Mouse (Mus musculus): ENCODE data around the gene Tars2. TPM values are rescaled to one million over a fixed set of nuclear protein-coding genes. Genes with fewer than 3 reads are reported as not detected.
A peak's percentile ranks its signal among the peaks of the same experiment; 100 is the strongest.
"Not testable (repeated sequence)": the region's sequence is repeated elsewhere in the genome, so short reads cannot be mapped to it uniquely, and the experiment has no call there.

Tars2 gene
- total RNA-seq, 2 experiments from 2014 or later = 49.3 to 54.1 TPM

GRCm38 (mm10) chr3:95696360-95696759 is 63.6 kb downstream of the Tars2 start:
- peak; percentile 64 to 73 for DNase-seq

DNA sequence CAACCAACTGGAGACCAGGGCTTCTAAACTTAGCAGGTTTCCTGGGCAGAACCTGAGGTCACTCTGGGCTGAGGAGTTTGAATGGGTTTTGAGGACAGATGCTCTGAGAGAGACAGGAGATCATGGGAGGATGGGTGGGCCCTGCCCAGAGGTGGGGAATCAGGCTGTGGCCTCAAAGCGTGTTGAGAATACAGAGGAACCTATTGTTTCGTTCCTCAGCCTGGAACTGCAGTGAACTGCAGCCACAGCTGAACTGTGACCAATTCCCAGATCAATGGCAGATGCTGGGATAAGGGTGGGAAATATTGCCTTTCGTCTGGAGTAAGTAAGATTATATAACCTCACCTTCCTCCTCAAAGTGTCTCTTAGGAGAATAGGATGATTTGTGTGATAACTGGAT is 64.2 kb downstream of the Tars2 start:
- no peak for DNase-seq

DNA sequence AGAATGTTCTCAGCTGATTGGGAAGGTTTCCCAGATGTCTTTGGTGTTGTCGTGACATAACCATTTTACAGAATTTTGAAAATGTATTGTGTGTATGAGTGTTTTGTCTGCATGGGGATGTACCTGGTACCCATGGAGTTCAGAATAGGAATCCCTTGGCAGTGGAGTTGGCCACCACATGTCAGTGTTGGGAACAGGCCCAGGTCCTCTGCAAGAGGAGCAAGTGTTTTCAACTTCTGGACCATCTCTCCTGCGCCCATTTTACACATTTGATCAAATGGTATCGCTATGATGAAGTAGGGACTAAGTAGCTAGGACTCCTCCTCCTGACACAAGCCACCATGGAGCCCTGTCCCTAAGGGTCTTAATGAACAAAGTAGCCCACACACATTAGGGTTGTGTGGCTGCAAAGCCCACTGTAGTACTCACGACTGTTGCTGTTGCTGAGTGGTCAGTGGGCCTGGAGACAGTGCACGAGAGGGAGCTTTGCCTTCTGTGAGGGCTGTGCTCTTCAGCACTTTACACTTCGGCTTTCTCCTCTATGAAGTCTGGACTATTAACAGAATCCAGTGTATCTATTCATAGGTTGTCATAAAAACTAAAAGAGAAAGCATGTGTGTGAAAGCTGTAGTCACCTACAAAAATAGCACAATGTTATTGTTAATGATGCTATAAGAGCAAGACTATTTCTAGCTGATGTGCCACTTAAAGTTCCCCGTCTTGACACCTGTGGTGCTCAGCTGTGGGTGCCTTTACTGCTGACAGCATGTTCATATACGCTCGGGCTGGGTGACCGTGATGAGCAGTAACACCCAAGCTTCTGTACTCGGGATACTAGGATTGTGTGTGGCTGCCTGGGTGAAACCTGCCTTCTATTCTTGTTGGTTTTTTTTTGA is 65.0 kb downstream of the Tars2 start:
- no peak for DNase-seq

DNA sequence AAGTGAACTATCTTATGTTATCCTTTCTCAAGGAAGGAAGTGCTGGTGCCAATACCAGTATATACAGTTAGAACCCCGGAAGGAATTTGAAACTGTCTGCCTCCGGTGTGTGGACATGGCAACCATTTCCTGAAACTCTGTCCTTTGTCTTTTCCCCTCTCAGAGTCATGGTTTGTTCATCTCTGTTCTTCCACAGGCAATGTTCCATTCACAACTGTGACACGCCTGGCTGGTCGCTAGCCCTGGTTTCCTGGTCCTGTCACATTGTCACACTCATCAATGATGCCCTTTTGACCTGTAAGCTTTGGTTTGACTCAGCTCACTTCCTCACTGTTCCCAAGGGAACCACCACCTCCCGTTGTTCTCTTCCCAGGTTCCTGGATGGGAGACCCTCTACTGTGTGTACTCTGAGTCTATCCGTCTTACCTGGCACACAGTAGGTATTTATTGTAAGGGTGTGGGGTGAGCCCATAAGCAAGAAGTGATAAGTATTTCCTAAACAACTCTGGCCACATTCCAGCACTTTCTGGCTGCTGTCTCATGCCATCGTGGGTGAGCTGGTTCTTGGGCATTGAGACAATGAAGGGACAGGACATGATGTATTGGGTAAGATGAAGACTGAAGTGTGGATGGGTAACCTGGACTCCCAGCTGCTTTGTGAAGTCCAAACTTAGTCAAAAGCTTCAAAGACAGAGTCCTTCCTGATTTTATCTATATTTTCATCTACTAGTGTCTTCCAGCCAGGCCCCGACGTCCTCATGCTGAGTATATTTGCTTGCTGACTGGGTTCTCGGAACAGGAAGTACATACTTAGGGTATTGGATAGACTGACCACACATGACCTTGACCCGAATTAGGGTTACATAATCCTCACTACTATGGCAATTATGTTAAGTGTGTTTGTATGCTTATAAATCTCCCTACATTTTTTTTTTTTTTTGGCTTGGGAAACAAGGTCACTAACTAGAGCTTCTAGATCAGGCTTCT is 65.9 kb downstream of the Tars2 start:
- no peak for DNase-seq

GRCm38 (mm10) chr3:95692677-95693076 is 67.3 kb downstream of the Tars2 start:
- DNase-seq = no peak

- DNase-seq = not testable (repeated sequence)
These were observed 69.5 kb downstream of the Tars2 start for GRCm38 (mm10) chr3:95690552-95690951.

Small RNAs within 50 kb of the gene (microRNA-seq; reads per million reads assigned to microRNA genes)
- gene Mir7014 = not detected

Other genes starting within 250 kb of the Tars2 start
- 10 to 100 TPM; 35.2 to 65.5 TPM for gene Ctss, start 233.4 kb downstream of the Tars2 start, total RNA-seq (2021)
- gene Hormad1, start 200.5 kb downstream of the Tars2 start, total RNA-seq (2021) = not detected
- gene Golph3l, start 171.3 kb downstream of the Tars2 start, total RNA-seq (2021) = 10 to 100 TPM; 40.6 to 53.7 TPM
- gene Ensa, start 135.2 kb downstream of the Tars2 start, total RNA-seq (2021) = 100 to 1,000 TPM in 1 of 2 experiments, 10 to 100 TPM in 1; 83.6 to 107 TPM
- 100 to 1,000 TPM; 199 to 227 TPM for gene Mcl1, start 101.4 kb downstream of the Tars2 start, total RNA-seq (2021)
- gene Adamtsl4, start 72.3 kb downstream of the Tars2 start, total RNA-seq (2021) = 10 to 100 TPM in 1 of 2 experiments, 1 to 10 TPM in 1; 6.5 to 11.1 TPM
- gene Ecm1, start 20.6 kb downstream of the Tars2 start, total RNA-seq (2021) = 100 to 1,000 TPM; 428 to 676 TPM
- gene Rprd2, start 58.7 kb upstream of the Tars2 start, total RNA-seq (2021) = 10 to 100 TPM; 50.9 to 56.0 TPM
- 10 to 100 TPM; 27.4 to 39.2 TPM for gene Prpf3, start 95.7 kb upstream of the Tars2 start, total RNA-seq (2021)
- 100 to 1,000 TPM; 272 to 276 TPM for gene Mrps21, start 111.3 kb upstream of the Tars2 start, total RNA-seq (2021)
- gene Ciart, start 122.0 kb upstream of the Tars2 start, total RNA-seq (2021) = 1 to 10 TPM; 2.2 to 3.2 TPM
- gene BC028528, start 131.8 kb upstream of the Tars2 start, total RNA-seq (2021) = 10 to 100 TPM in 1 of 2 experiments, 1 to 10 TPM in 1; 8.4 to 11.3 TPM
- 100 to 1,000 TPM; 108 to 138 TPM for gene Aph1a, start 133.8 kb upstream of the Tars2 start, total RNA-seq (2021)
- gene Car14, start 144.5 kb upstream of the Tars2 start, total RNA-seq (2021) = 1 to 10 TPM; 1.3 to 1.6 TPM
- gene Anp32e, start 169.0 kb upstream of the Tars2 start, total RNA-seq (2021) = 10 to 100 TPM; 91.6 to 99.3 TPM
- gene Plekho1, start 235.8 kb upstream of the Tars2 start, total RNA-seq (2021) = 10 to 100 TPM; 18.5 to 29.8 TPM

All from adrenal gland, postnatal 36 days (tissue).